Mouse (Mus musculus) ES-E14 (cell line): ENCODE data around the gene 4930402H24Rik. TPM values are rescaled to one million over a fixed set of nuclear protein-coding genes. Genes with fewer than 3 reads are reported as not detected.
"Not testable (repeated sequence)": the region's sequence is repeated elsewhere in the genome, so short reads cannot be mapped to it uniquely, and the experiment has no call there.

Experiments
- DNase-seq: peaks from one replicate; pipeline ENCODE4 v3.0.0-alpha.2; 2013; ENCODE audit warnings: low read depth, low spot score
- H3K27ac ChIP-seq: 2 replicates; pipeline ENCODE4 v1.5.1; 2012; ENCODE audit warnings: low read depth, mild to moderate bottlenecking, low read length, moderate library complexity, mixed read lengths; ENCODE audit not compliant: poor library complexity, insufficient read depth, severe bottlenecking
- H3K36me3 ChIP-seq: 2 replicates; pipeline ENCODE4 v1.6.1; 2012; ENCODE audit warnings: mild to moderate bottlenecking, low read length, moderate library complexity, mixed read lengths; ENCODE audit not compliant: control insufficient read depth, poor library complexity, insufficient read depth, severe bottlenecking
- H3K4me1 ChIP-seq, 2 experiments: fragments of 150-350 bp in 1 of 2; sonication (generic) in 1 of 2; 2 replicates each; pipeline ENCODE4 v1.6.1; 2012; ENCODE audit warnings: low read length in 2 of 2, mild to moderate bottlenecking in 1 of 2, mixed read lengths in 1 of 2; ENCODE audit not compliant: control insufficient read depth in 2 of 2, insufficient read depth in 2 of 2, poor library complexity in 1 of 2
- H3K4me3 ChIP-seq, 2 experiments: fragments of 150-350 bp in 1 of 2; sonication (generic) in 1 of 2; 2 replicates each; pipeline ENCODE4 v1.5.1; 2012; ENCODE audit warnings: low read length in 2 of 2, low read depth in 1 of 2, mild to moderate bottlenecking in 1 of 2, mixed read lengths in 1 of 2; ENCODE audit not compliant: insufficient read depth in 1 of 2, poor library complexity in 1 of 2, severe bottlenecking in 1 of 2
- H3K9ac ChIP-seq: 2 replicates; pipeline ENCODE4 v1.6.1; 2012; ENCODE audit warnings: low read depth, mild to moderate bottlenecking, low read length, mixed read lengths; ENCODE audit not compliant: poor library complexity, insufficient read depth, severe bottlenecking
- H3K9me3 ChIP-seq: fragments of 150-350 bp; sonication (generic); 2 replicates; pipeline ENCODE4 v1.6.1; 2012; ENCODE audit warnings: low read depth, mild to moderate bottlenecking, low read length; ENCODE audit not compliant: control insufficient read depth, insufficient read depth
- CHD2 ChIP-seq: IDR thresholded peaks from 2 replicates; pipeline ENCODE4 v1.6.1; 2014; ENCODE audit warnings: mild to moderate bottlenecking, low read depth, low read length, inconsistent platforms
- HCFC1 ChIP-seq: IDR thresholded peaks from 2 replicates; pipeline ENCODE4 v1.6.1; 2012; ENCODE audit warnings: low read length, inconsistent platforms, borderline replicate concordance; ENCODE audit not compliant: insufficient read depth
- MAFK ChIP-seq: IDR thresholded peaks from 2 replicates; pipeline ENCODE4 v1.6.1; 2014; ENCODE audit warnings: mild to moderate bottlenecking, low read depth, low read length, inconsistent platforms; ENCODE audit not compliant: insufficient read depth
- ZC3H11A ChIP-seq: IDR thresholded peaks from 2 replicates; pipeline ENCODE4 v1.6.1; 2012; ENCODE audit warnings: low read depth, mild to moderate bottlenecking, inconsistent platforms, low read length, borderline replicate concordance
- ZNF384 ChIP-seq: IDR thresholded peaks from 2 replicates; pipeline ENCODE4 v1.6.1; 2012; ENCODE audit warnings: low read depth, low read length, inconsistent platforms
- in situ Hi-C, 2 experiments: fragments of 600-800 bp; cut with MboI; formaldehyde crosslinking; loops; one replicate each; pipeline ENCODE4 v1.15.1; 2025; ENCODE audit warnings: low sequenced_read_pairs in 2 of 2, inconsistent platforms in 1 of 2; ENCODE audit not compliant: unreplicated experiment in 2 of 2
- total RNA-seq: library from RNA; depleted of rRNA; stranded (reverse); fragments of 300-350 nt; gene quantifications from 2 replicates; pipeline ENCODE4 v1.2.3, GENCODE M21; 2012

Gene 4930402H24Rik
- total RNA-seq, 1 experiment, result 11.9 TPM

- H3K4me1 ChIP-seq, result no peaks in the 10 kb centered on the region
- in situ Hi-C loops, result no loop called here
- H3K27ac ChIP-seq, result no peak overlapping the region
- H3K36me3 ChIP-seq, result no peaks in the 10 kb centered on the region
- no peaks in the 10 kb centered on the region for H3K9me3 ChIP-seq
- no peak overlapping the region for H3K4me3 ChIP-seq
- no peak for TF ChIP-seq CHD2
- TF ChIP-seq MAFK, result no peak
- no peak for TF ChIP-seq ZC3H11A
- TF ChIP-seq HCFC1, result no peak
- no peak for TF ChIP-seq ZNF384
- H3K9ac ChIP-seq, result no peak overlapping the region
- DNase-seq, result no peak
Measured at GRCm38 (mm10) chr2:130828668-130829067, 77.5 kb downstream of the 4930402H24Rik start.

- H3K4me1 ChIP-seq, H3K9me3 ChIP-seq, DNase-seq, H3K36me3 ChIP-seq, in situ Hi-C loops, H3K4me3 ChIP-seq, H3K9ac ChIP-seq, H3K27ac ChIP-seq: not testable (repeated sequence)
Measured at GRCm38 (mm10) chr2:130828066-130828465, 78.1 kb downstream of the 4930402H24Rik start.

GRCm38 (mm10) chr2:130827410-130827809 lies 78.8 kb downstream of the 4930402H24Rik start:
- Histone ChIP-seq H3K36me3 (no peaks in the 10 kb centered on the region), H3K9ac (no peak overlapping the region), H3K4me3 (no peak overlapping the region), H3K27ac (no peak overlapping the region), H3K9me3 (no peaks in the 10 kb centered on the region), H3K4me1 (no peaks in the 10 kb centered on the region)
- no peak for DNase-seq
- TF ChIP-seq ZNF384 (no peak), ZC3H11A (no peak), CHD2 (no peak), HCFC1 (no peak), MAFK (no peak)
- in situ Hi-C loops, result no loop called here

- TF ChIP-seq HCFC1 (no peak), CHD2 (no peak), MAFK (no peak), ZC3H11A (no peak), ZNF384 (no peak)
- Histone ChIP-seq H3K36me3 (no peaks in the 10 kb centered on the region), H3K9me3 (no peaks in the 10 kb centered on the region), H3K27ac (no peak overlapping the region), H3K9ac (no peak overlapping the region), H3K4me1 (no peaks in the 10 kb centered on the region), H3K4me3 (no peak overlapping the region)
- DNase-seq, result no peak
- in situ Hi-C loops, result no loop called here
Measured at GRCm38 (mm10) chr2:130818838-130819647, 87.2 kb downstream of the 4930402H24Rik start.

GRCm38 (mm10) chr2:130817865-130818264 lies 88.3 kb downstream of the 4930402H24Rik start:
- TF ChIP-seq ZC3H11A, result no peak
- TF ChIP-seq ZNF384, result no peak
- no peak for TF ChIP-seq CHD2
- no peak for TF ChIP-seq HCFC1
- no peak for TF ChIP-seq MAFK
- no peaks in the 10 kb centered on the region for H3K36me3 ChIP-seq
- H3K9ac ChIP-seq, result no peak overlapping the region
- H3K4me3 ChIP-seq, result no peak overlapping the region
- H3K4me1 ChIP-seq, result no peaks in the 10 kb centered on the region
- in situ Hi-C loops, result no loop called here
- DNase-seq, result no peak
- H3K9me3 ChIP-seq, result no peaks in the 10 kb centered on the region
- no peak overlapping the region for H3K27ac ChIP-seq
